Mouse (Mus musculus) cerebellum, postnatal 14 days (tissue): ENCODE data around the gene Rps6kl1.
A peak's percentile ranks its signal among the peaks of the same experiment; 100 is the strongest.

Experiments used
- DNase-seq, 2 experiments: peaks; one replicate each; pipeline ENCODE4 v3.0.0; 2021; ENCODE audit warnings: mixed read lengths in 2 of 2

Rps6kl1 gene

DNA sequence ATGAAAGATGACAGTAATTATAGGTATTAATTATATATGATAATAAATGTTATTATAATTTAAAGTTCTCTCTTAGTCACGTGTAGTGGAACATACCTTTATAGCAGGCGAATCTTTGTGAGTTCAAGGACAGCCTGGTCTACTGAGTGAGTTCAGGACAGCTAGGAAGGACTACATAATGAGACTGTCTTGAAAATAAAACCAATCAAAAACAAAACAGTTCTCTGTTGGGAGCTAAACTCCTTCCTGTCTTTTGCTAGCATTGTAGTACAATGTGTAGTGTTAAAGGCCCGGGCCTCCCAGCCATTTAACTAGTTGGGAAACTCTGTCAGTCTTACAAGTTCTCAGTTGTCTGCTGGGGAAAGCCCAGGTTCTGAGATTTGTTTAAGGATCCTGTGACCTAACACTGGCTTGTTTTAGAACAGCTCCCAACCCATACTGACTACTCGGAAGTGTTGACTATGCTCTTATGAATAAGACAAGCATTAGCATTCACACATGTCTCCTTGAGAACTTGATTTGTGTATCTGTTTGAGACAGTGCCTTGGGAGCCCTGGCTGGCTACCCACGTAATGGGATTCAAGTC, 49.5 kb downstream of the Rps6kl1 start:
- no peak for DNase-seq

DNA sequence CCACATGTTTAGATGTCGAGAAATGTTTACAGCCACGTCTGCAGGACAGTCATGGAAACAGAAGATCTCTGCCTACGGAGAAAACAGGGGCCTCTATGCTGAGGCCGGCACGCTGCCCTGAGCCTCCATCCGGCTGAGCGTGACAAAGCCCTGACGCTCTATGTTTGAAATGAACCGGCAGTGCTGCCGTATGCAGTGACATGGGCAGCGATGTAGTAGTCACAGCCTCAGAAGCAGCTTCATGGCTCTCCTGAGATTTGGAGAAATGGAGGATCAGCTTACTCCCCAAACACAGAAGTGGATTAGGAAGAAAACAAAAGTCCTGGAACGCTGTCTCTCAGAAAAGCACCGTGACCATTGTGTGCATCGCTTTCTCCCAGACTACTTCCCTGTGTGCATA, 50.1 kb downstream of the Rps6kl1 start:
- DNase-seq, result no peak

GRCm38 (mm10) chr12:85095859-85096258, 55.2 kb downstream of the Rps6kl1 start:
- DNase-seq, result peak in 1 of 2 experiments; percentile 24

DNA sequence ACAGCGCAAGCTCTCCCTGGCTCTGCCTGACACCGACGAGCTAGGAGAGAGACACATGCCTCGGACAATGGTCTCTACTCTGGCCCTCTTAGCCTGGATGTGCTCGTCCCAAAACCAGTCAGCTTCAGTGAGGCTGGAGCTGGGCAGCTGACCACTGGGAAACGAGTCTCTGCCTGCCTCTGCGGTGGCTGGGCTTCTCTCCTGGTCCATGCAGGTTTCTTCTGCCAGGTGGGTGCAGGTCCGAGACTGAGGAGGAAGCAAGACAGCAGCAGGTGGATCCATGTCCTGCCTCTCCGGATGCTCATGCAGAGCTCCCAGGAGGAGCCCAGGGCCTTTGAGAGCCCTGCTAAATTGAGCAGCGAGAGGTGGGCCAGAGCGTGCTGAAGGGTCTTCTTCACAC, 55.9 kb downstream of the Rps6kl1 start:
- DNase-seq, result no peak

DNA sequence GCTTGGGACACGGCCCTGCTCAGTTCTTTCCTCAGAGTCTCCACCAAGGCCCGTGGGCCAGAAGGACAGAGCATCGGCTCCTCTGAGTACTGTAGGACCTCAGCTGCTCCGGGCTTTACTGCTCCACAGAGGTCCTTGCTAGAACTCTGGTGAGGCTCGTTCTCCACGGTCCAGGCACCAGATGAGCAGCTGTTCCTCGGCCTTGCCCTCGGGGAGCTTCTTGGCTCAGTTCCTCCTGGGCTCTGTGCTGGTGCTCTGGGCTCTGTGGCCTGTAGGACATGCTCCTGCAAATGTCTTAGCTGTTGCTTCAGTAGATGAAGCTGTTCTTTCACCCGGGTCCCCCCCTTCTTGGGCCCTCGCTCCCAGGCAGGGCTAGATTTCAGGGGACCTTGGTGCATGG, 56.4 kb downstream of the Rps6kl1 start:
- DNase-seq, result peak; percentile 32 to 51

GRCm38 (mm10) chr12:85094010-85094409, 57.1 kb downstream of the Rps6kl1 start:
- peak; percentile 39 to 43 for DNase-seq

DNA sequence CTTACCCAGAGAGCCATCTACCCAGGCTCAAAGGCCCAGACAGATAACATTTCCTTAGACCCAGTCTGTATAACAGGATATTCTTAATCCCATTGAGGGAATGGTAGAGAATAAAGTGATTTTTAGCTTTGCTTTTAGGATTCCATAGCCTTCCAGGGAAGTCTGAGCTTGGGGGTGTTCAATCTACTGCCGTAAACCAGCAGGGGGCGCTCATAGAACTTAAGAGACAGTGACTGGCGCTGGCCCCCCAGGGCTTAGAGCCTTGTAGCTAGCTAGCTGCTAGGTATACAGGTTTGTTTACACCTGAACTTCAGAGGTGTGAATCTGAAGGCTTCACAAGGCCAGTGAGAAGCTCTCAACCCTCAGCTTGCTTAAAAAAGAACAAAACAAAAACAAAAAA, 58.9 kb downstream of the Rps6kl1 start:
- DNase-seq, result peak; percentile 80 to 88

GRCm38 (mm10) chr12:85091190-85091589, 59.9 kb downstream of the Rps6kl1 start:
- no peak for DNase-seq

DNA sequence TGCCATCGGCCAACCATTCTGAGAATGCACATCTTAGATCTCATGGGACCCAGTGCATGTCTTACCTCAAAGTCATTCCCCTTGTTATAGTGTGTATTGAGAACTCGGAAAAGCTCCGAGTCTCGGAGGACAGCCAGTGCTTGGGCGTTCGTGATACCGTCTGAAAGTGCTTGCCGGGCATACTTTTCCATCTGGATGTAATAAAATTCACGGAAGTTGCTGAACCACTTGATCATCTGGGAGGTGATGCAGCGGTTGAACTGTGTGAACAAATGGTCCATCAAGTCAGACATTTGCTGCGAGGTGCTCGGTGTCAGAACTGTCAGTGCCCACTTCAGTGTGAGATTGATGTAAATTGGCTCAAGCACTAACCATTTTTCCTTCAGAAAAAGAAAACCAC, 63.2 kb downstream of the Rps6kl1 start:
- DNase-seq, result no peak
